Mouse (Mus musculus): Measurements from ENCODE around the gene Arih1.
"Not testable (repeated sequence)": the region's sequence is repeated elsewhere in the genome, so short reads cannot be mapped to it uniquely, and the experiment has no call there.

The Arih1 gene

GRCm38 (mm10) chr9:59458416-59458815 lies 28.0 kb downstream of the Arih1 start:
- DNase-seq = no peak

- no peak for DNase-seq
These were observed 28.7 kb downstream of the Arih1 start for GRCm38 (mm10) chr9:59457671-59458070.

GRCm38 (mm10) chr9:59455404-59456068 lies 30.9 kb downstream of the Arih1 start:
- no peak for DNase-seq

- DNase-seq = no peak
These were observed 52.7 kb downstream of the Arih1 start for GRCm38 (mm10) chr9:59433729-59434128.

- no peak for DNase-seq
These were observed 54.8 kb downstream of the Arih1 start for GRCm38 (mm10) chr9:59431626-59432025.

GRCm38 (mm10) chr9:59420487-59420886 lies 65.9 kb downstream of the Arih1 start:
- no peak for DNase-seq

- DNase-seq = no peak
These were observed 79.1 kb downstream of the Arih1 start for GRCm38 (mm10) chr9:59407271-59407670.

- no peak for DNase-seq
These were observed 97.3 kb downstream of the Arih1 start for GRCm38 (mm10) chr9:59389086-59389485.

- no peak for DNase-seq
These were observed 98.1 kb downstream of the Arih1 start for GRCm38 (mm10) chr9:59388311-59388710.

GRCm38 (mm10) chr9:59387461-59387860 lies 99.0 kb downstream of the Arih1 start:
- DNase-seq = no peak

- no peak for DNase-seq
These were observed 110.8 kb downstream of the Arih1 start for GRCm38 (mm10) chr9:59375626-59376025.

GRCm38 (mm10) chr9:59369646-59370045 lies 116.8 kb downstream of the Arih1 start:
- no peak for DNase-seq

- no peak for DNase-seq
These were observed 117.2 kb downstream of the Arih1 start for GRCm38 (mm10) chr9:59369220-59369619.

GRCm38 (mm10) chr9:59360487-59360886 lies 125.9 kb downstream of the Arih1 start:
- not testable (repeated sequence) for DNase-seq

- not testable (repeated sequence) for DNase-seq
These were observed 128.4 kb downstream of the Arih1 start for GRCm38 (mm10) chr9:59358041-59358440.

- DNase-seq = peak; percentile 91
These were observed 133.2 kb downstream of the Arih1 start, which contains the start of gene Bbs4 for GRCm38 (mm10) chr9:59353253-59353639. Gene Bbs4 (minus strand): TSS chr9:59353508.

GRCm38 (mm10) chr9:59352586-59353252 lies 133.7 kb downstream of the Arih1 start:
- DNase-seq = peak; percentile 9

- no peak for DNase-seq
These were observed 140.2 kb downstream of the Arih1 start for GRCm38 (mm10) chr9:59346176-59346575.

GRCm38 (mm10) chr9:59340002-59340401 lies 146.4 kb downstream of the Arih1 start:
- no peak for DNase-seq

GRCm38 (mm10) chr9:59339107-59339506 lies 147.3 kb downstream of the Arih1 start:
- DNase-seq = no peak

GRCm38 (mm10) chr9:59338411-59338810 lies 148.0 kb downstream of the Arih1 start:
- no peak for DNase-seq
